Mouse (Mus musculus): ENCODE results near the gene Dbt. TPM values are rescaled to one million over a fixed set of nuclear protein-coding genes. Genes with fewer than 3 reads are reported as not detected.

The Dbt gene
- polyA plus RNA-seq, 1 experiment = 11.2 TPM

DNA sequence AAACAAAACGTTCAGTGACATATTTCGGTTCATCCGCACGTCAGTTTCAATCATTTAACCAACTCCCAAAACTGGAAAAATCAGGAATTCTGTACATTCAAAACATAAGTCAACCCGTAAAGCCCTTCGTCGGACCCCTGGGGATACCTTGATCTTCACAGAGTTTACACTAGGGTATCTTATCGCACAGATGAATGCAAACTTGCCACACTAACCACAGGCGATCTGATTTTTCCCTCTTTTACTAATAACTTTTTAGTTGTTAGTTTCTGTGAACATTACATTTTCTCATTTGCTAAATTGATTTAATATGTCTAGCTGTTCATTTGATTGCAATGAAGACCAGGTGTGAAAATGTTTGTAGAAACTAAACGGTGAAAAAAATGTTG, 82.7 kb downstream of the Dbt start:
- no peak for DNase-seq (ENCODE audit: low read depth)
- no peak for TF ChIP-seq CTCF (IDR thresholded peaks at IDR 0.05; ENCODE audit: borderline replicate concordance, extremely low read depth, insufficient read depth, insufficient read length)

Other genes with a start within 250 kb of the Dbt start
- gene Cdc14a, start 89.0 kb upstream of the Dbt start, polyA plus RNA-seq (2012; rRNA removed) = 6.5 and 8.5 TPM in 2 replicates
- 88.2 and 90.0 TPM in 2 replicates for gene Rtca, start 4.9 kb upstream of the Dbt start, polyA plus RNA-seq (2012; rRNA removed)
- gene Lrrc39, start 49.9 kb downstream of the Dbt start, polyA plus RNA-seq (2012; rRNA removed) = 0.08 and 0.10 TPM in 2 replicates
- 10.4 and 10.7 TPM in 2 replicates for gene Sass6, start 81.9 kb downstream of the Dbt start, polyA plus RNA-seq (2012; rRNA removed)
- gene Trmt13, start 101.5 kb downstream of the Dbt start, polyA plus RNA-seq (2012; rRNA removed) = 25.3 and 27.2 TPM in 2 replicates
- 38.8 and 44.9 TPM in 2 replicates for gene Mfsd14a, start 149.6 kb downstream of the Dbt start, polyA plus RNA-seq (2012; rRNA removed)
- not detected in 2 replicates for gene Gm43191, start 168.2 kb downstream of the Dbt start, polyA plus RNA-seq (2012; rRNA removed)
- 10.0 and 10.4 TPM in 2 replicates for gene Slc35a3, start 199.8 kb downstream of the Dbt start, polyA plus RNA-seq (2012; rRNA removed)

All from brain, embryonic 14.5 days (tissue).